Mouse (Mus musculus): ENCODE data around the gene Rnaseh2b.

Rnaseh2b gene

GRCm38 (mm10) chr14:62376115-62376514, 83.7 kb downstream of the Rnaseh2b start:
- Histone ChIP-seq H3K9me3 (ENCODE audit: low read length) (no peaks in the 10 kb centered on the region), H3K4me3 (replicated peaks; ENCODE audit: low read length) (no peak overlapping the region), H3K4me1 (replicated peaks; ENCODE audit: low read depth, low read length) (peaks cover 16% of the 10 kb centered on the region), H3K27me3 (ENCODE audit: insufficient read depth, low read length) (no peaks in the 10 kb centered on the region), H3K36me3 (ENCODE audit: insufficient read depth, low read length) (peaks cover 40% of the 10 kb centered on the region)
- TF ChIP-seq CTCF (conservative IDR thresholded peaks at IDR 0.05; ENCODE audit: low read length) = no peak
- no peak for TF ChIP-seq NANOG (IDR thresholded peaks at IDR 0.05; ENCODE audit: borderline replicate concordance, low read length)
- no peak for TF ChIP-seq POU5F1 (IDR thresholded peaks at IDR 0.05; ENCODE audit: borderline replicate concordance, low read length)

GRCm38 (mm10) chr14:62379391-62379790, 87.0 kb downstream of the Rnaseh2b start:
- Histone ChIP-seq H3K4me3 (replicated peaks; ENCODE audit: low read length) (no peak overlapping the region), H3K4me1 (replicated peaks; ENCODE audit: low read depth, low read length) (peaks cover 16% of the 10 kb centered on the region), H3K9me3 (ENCODE audit: low read length) (0 out of 2 replicates have a peak, but pooled peaks cover 6% of the 10 kb centered on the region), H3K36me3 (ENCODE audit: insufficient read depth, low read length) (peaks cover 22% of the 10 kb centered on the region), H3K27me3 (ENCODE audit: insufficient read depth, low read length) (no peaks in the 10 kb centered on the region)
- TF ChIP-seq POU5F1 (IDR thresholded peaks at IDR 0.05; ENCODE audit: borderline replicate concordance, low read length) (no peak), NANOG (IDR thresholded peaks at IDR 0.05; ENCODE audit: borderline replicate concordance, low read length) (no peak), CTCF (conservative IDR thresholded peaks at IDR 0.05; ENCODE audit: low read length) (no peak)

GRCm38 (mm10) chr14:62380606-62381005, 88.2 kb downstream of the Rnaseh2b start:
- TF ChIP-seq POU5F1 (IDR thresholded peaks at IDR 0.05; ENCODE audit: borderline replicate concordance, low read length) (no peak), NANOG (IDR thresholded peaks at IDR 0.05; ENCODE audit: borderline replicate concordance, low read length) (no peak), CTCF (conservative IDR thresholded peaks at IDR 0.05; ENCODE audit: low read length) (no peak)
- peaks cover 20% of the 10 kb centered on the region for H3K36me3 ChIP-seq (ENCODE audit: insufficient read depth, low read length)
- H3K4me3 ChIP-seq (replicated peaks; ENCODE audit: low read length) = no peak overlapping the region
- H3K9me3 ChIP-seq (ENCODE audit: low read length) = 0 out of 2 replicates have a peak, but pooled peaks cover 6% of the 10 kb centered on the region
- peaks cover 16% of the 10 kb centered on the region for H3K4me1 ChIP-seq (replicated peaks; ENCODE audit: low read depth, low read length)
- no peaks in the 10 kb centered on the region for H3K27me3 ChIP-seq (ENCODE audit: insufficient read depth, low read length)

GRCm38 (mm10) chr14:62383109-62383508, 90.7 kb downstream of the Rnaseh2b start:
- H3K36me3 ChIP-seq (ENCODE audit: insufficient read depth, low read length) = peaks cover 2% of the 10 kb centered on the region
- H3K4me3 ChIP-seq (replicated peaks; ENCODE audit: low read length) = no peak overlapping the region
- no peaks in the 10 kb centered on the region for H3K27me3 ChIP-seq (ENCODE audit: insufficient read depth, low read length)
- H3K9me3 ChIP-seq (ENCODE audit: low read length) = 0 out of 2 replicates have a peak, but pooled peaks cover 6% of the 10 kb centered on the region
- peaks cover 16% of the 10 kb centered on the region for H3K4me1 ChIP-seq (replicated peaks; ENCODE audit: low read depth, low read length)
- TF ChIP-seq CTCF (conservative IDR thresholded peaks at IDR 0.05; ENCODE audit: low read length) (no peak), POU5F1 (IDR thresholded peaks at IDR 0.05; ENCODE audit: borderline replicate concordance, low read length) (no peak), NANOG (IDR thresholded peaks at IDR 0.05; ENCODE audit: borderline replicate concordance, low read length) (no peak)

GRCm38 (mm10) chr14:62383786-62384299, 91.5 kb downstream of the Rnaseh2b start:
- 0 out of 2 replicates have a peak, but pooled peaks cover 6% of the 10 kb centered on the region for H3K9me3 ChIP-seq (ENCODE audit: low read length)
- no peaks in the 10 kb centered on the region for H3K36me3 ChIP-seq (ENCODE audit: insufficient read depth, low read length)
- no peak for TF ChIP-seq NANOG (IDR thresholded peaks at IDR 0.05; ENCODE audit: borderline replicate concordance, low read length)
- TF ChIP-seq POU5F1 (IDR thresholded peaks at IDR 0.05; ENCODE audit: borderline replicate concordance, low read length) = no peak
- no peak for TF ChIP-seq CTCF (conservative IDR thresholded peaks at IDR 0.05; ENCODE audit: low read length)
- H3K27me3 ChIP-seq (ENCODE audit: insufficient read depth, low read length) = no peaks in the 10 kb centered on the region
- peaks cover 16% of the 10 kb centered on the region for H3K4me1 ChIP-seq (replicated peaks; ENCODE audit: low read depth, low read length)
- no peak overlapping the region for H3K4me3 ChIP-seq (replicated peaks; ENCODE audit: low read length)

GRCm38 (mm10) chr14:62389064-62389728, 96.8 kb downstream of the Rnaseh2b start:
- Histone ChIP-seq H3K4me3 (replicated peaks; ENCODE audit: low read length) (no peak overlapping the region), H3K4me1 (replicated peaks; ENCODE audit: low read depth, low read length) (no peaks in the 10 kb centered on the region), H3K27me3 (ENCODE audit: insufficient read depth, low read length) (no peaks in the 10 kb centered on the region), H3K36me3 (ENCODE audit: insufficient read depth, low read length) (no peaks in the 10 kb centered on the region), H3K9me3 (ENCODE audit: low read length) (no peaks in the 10 kb centered on the region)
- no peak for TF ChIP-seq CTCF (conservative IDR thresholded peaks at IDR 0.05; ENCODE audit: low read length)
- no peak for TF ChIP-seq POU5F1 (IDR thresholded peaks at IDR 0.05; ENCODE audit: borderline replicate concordance, low read length)
- no peak for TF ChIP-seq NANOG (IDR thresholded peaks at IDR 0.05; ENCODE audit: borderline replicate concordance, low read length)

GRCm38 (mm10) chr14:62389729-62390536, 97.5 kb downstream of the Rnaseh2b start:
- Histone ChIP-seq H3K27me3 (ENCODE audit: insufficient read depth, low read length) (no peaks in the 10 kb centered on the region), H3K9me3 (ENCODE audit: low read length) (no peaks in the 10 kb centered on the region), H3K36me3 (ENCODE audit: insufficient read depth, low read length) (no peaks in the 10 kb centered on the region), H3K4me3 (replicated peaks; ENCODE audit: low read length) (no peak overlapping the region), H3K4me1 (replicated peaks; ENCODE audit: low read depth, low read length) (no peaks in the 10 kb centered on the region)
- TF ChIP-seq CTCF (conservative IDR thresholded peaks at IDR 0.05; ENCODE audit: low read length) (no peak), NANOG (IDR thresholded peaks at IDR 0.05; ENCODE audit: borderline replicate concordance, low read length) (no peak), POU5F1 (IDR thresholded peaks at IDR 0.05; ENCODE audit: borderline replicate concordance, low read length) (no peak)

- H3K9me3 ChIP-seq (ENCODE audit: low read length) = no peaks in the 10 kb centered on the region
- TF ChIP-seq POU5F1 (IDR thresholded peaks at IDR 0.05; ENCODE audit: borderline replicate concordance, low read length) (no peak), CTCF (conservative IDR thresholded peaks at IDR 0.05; ENCODE audit: low read length) (no peak), NANOG (IDR thresholded peaks at IDR 0.05; ENCODE audit: borderline replicate concordance, low read length) (no peak)
- no peaks in the 10 kb centered on the region for H3K4me1 ChIP-seq (replicated peaks; ENCODE audit: low read depth, low read length)
- H3K27me3 ChIP-seq (ENCODE audit: insufficient read depth, low read length) = no peaks in the 10 kb centered on the region
- H3K4me3 ChIP-seq (replicated peaks; ENCODE audit: low read length) = no peak overlapping the region
- H3K36me3 ChIP-seq (ENCODE audit: insufficient read depth, low read length) = no peaks in the 10 kb centered on the region
These were observed 100.4 kb downstream of the Rnaseh2b start for GRCm38 (mm10) chr14:62392754-62393153.

Measured in E14TG2a.4 (cell line).